Mouse (Mus musculus) cerebellum, adult 9-10 months (tissue): ENCODE results near the gene Cdc42bpb.

Experiments
- DNase-seq: peaks from one replicate; pipeline ENCODE4 v3.0.0; 2022

Cdc42bpb gene

GRCm38 (mm10) chr12:111377376-111377973 is at the start of gene Cdc42bpb:
TSS of gene Cdc42bpb (minus strand) at chr12:111377718.
- peak; percentile 93 for DNase-seq

GRCm38 (mm10) chr12:111425789-111426460 is 48.4 kb upstream of the Cdc42bpb start:
- peak; percentile 94 for DNase-seq

- DNase-seq: peak; percentile 79
Observed at GRCm38 (mm10) chr12:111425258-111425657, 47.7 kb upstream of the Cdc42bpb start.

- no peak for DNase-seq
Observed at GRCm38 (mm10) chr12:111424547-111424946, 47.0 kb upstream of the Cdc42bpb start.

GRCm38 (mm10) chr12:111423570-111424129 is 46.1 kb upstream of the Cdc42bpb start:
- no peak for DNase-seq

GRCm38 (mm10) chr12:111422852-111423251 is 45.3 kb upstream of the Cdc42bpb start:
- no peak for DNase-seq

GRCm38 (mm10) chr12:111420946-111421709 is 43.6 kb upstream of the Cdc42bpb start:
- no peak for DNase-seq

GRCm38 (mm10) chr12:111419918-111420317 is 42.4 kb upstream of the Cdc42bpb start:
- DNase-seq: no peak

GRCm38 (mm10) chr12:111416921-111417779 is 39.6 kb upstream of the Cdc42bpb start, which contains the start of gene Exoc3l4:
TSS of gene Exoc3l4 (plus strand) at chr12:111417017.
- no peak for DNase-seq

GRCm38 (mm10) chr12:111413300-111413699 is 35.8 kb upstream of the Cdc42bpb start:
- DNase-seq: peak; percentile 87

- no peak for DNase-seq
Observed at GRCm38 (mm10) chr12:111412581-111413284, 35.2 kb upstream of the Cdc42bpb start.

GRCm38 (mm10) chr12:111411631-111412355 is 34.3 kb upstream of the Cdc42bpb start:
- no peak for DNase-seq

- peak; percentile 35 for DNase-seq
Observed at GRCm38 (mm10) chr12:111409583-111409982, 32.1 kb upstream of the Cdc42bpb start.

GRCm38 (mm10) chr12:111406622-111407021 is 29.1 kb upstream of the Cdc42bpb start, which contains the start of gene Lbhd2:
TSS of gene Lbhd2 (plus strand) at chr12:111406809.
- no peak for DNase-seq

- no peak for DNase-seq
Observed at GRCm38 (mm10) chr12:111404880-111405279, 27.4 kb upstream of the Cdc42bpb start.

- peak; percentile 85 for DNase-seq
Observed at GRCm38 (mm10) chr12:111401454-111402184, 24.1 kb upstream of the Cdc42bpb start.

- no peak for DNase-seq
Observed at GRCm38 (mm10) chr12:111396997-111397396, 19.5 kb upstream of the Cdc42bpb start.

GRCm38 (mm10) chr12:111394008-111394407 is 16.5 kb upstream of the Cdc42bpb start:
- DNase-seq: no peak

GRCm38 (mm10) chr12:111387146-111387545 is 9.6 kb upstream of the Cdc42bpb start:
- DNase-seq: no peak

GRCm38 (mm10) chr12:111386642-111387120 is 9.2 kb upstream of the Cdc42bpb start:
- DNase-seq: no peak
